Mouse (Mus musculus) CH12.LX (cell line): ENCODE data around the gene Ston2. TPM values are rescaled to one million over a fixed set of nuclear protein-coding genes. Genes with fewer than 3 reads are reported as not detected.

Source experiments
- DNase-seq: peaks from one replicate; pipeline ENCODE4 v3.0.0-alpha.2; 2013; ENCODE audit errors: extremely low read depth
- H3K27ac ChIP-seq: 2 replicates; pipeline ENCODE4 v1.5.1; 2012; ENCODE audit warnings: low read depth, mild to moderate bottlenecking, control low read depth, moderate library complexity; ENCODE audit not compliant: insufficient read depth
- H3K27me3 ChIP-seq: replicated peaks from 2 replicates; pipeline ENCODE3; 2012; ENCODE audit warnings: inconsistent platforms
- H3K36me3 ChIP-seq, 2 experiments: replicated peaks in 1 of 2; 2 replicates each; pipeline versions ENCODE3 to v1.6.1; 2012; ENCODE audit warnings: inconsistent platforms in 1 of 2, low read length in 1 of 2, mild to moderate bottlenecking in 1 of 2, mixed read lengths in 1 of 2, moderate library complexity in 1 of 2; ENCODE audit not compliant: control insufficient read depth in 1 of 2, insufficient read depth in 1 of 2
- H3K4me1 ChIP-seq, 2 experiments: 2 replicates each; pipeline ENCODE4 v1.6.1; 2012; ENCODE audit warnings: inconsistent platforms in 1 of 2, moderate library complexity in 1 of 2; ENCODE audit not compliant: insufficient read depth in 2 of 2, control insufficient read depth in 1 of 2
- H3K4me2 ChIP-seq: 2 replicates; pipeline ENCODE4 v1.6.1; 2012; ENCODE audit warnings: low read depth, mild to moderate bottlenecking, control low read depth; ENCODE audit not compliant: poor library complexity, insufficient read depth, severe bottlenecking
- H3K4me3 ChIP-seq, 3 experiments: fragments of 150-350 bp in 1 of 3; sonication (generic) in 1 of 3; replicated peaks in 1 of 3; 2 replicates each; pipeline versions ENCODE3 to v1.5.1; 2011 to 2012; ENCODE audit warnings: low read depth in 2 of 3, low read length in 2 of 3, mild to moderate bottlenecking in 2 of 3, moderate library complexity in 2 of 3, control low read depth in 1 of 3, improper control_type of control experiment in 1 of 3, inconsistent platforms in 1 of 3, mixed read lengths in 1 of 3; ENCODE audit not compliant: poor library complexity in 1 of 3
- H3K79me2 ChIP-seq: replicated peaks from 2 replicates; pipeline ENCODE4 v1.6.1; 2012; ENCODE audit warnings: mild to moderate bottlenecking, moderate library complexity; ENCODE audit not compliant: control insufficient read depth, poor library complexity, insufficient read depth, severe bottlenecking; ENCODE audit errors: extremely low read depth
- H3K9ac ChIP-seq: 2 replicates; pipeline ENCODE4 v1.6.1; 2012; ENCODE audit warnings: low read depth, mild to moderate bottlenecking, control low read depth, moderate library complexity; ENCODE audit not compliant: insufficient read depth
- H3K9me3 ChIP-seq: replicated peaks from 2 replicates; pipeline ENCODE3; 2012; ENCODE audit warnings: low read length, inconsistent platforms, mixed read lengths
- BHLHE40 ChIP-seq: IDR thresholded peaks from 2 replicates; pipeline ENCODE4 v1.6.1; 2011; ENCODE audit warnings: mild to moderate bottlenecking, low read depth, low read length, improper control_type of control experiment
- CHD2 ChIP-seq: IDR thresholded peaks from 2 replicates; pipeline ENCODE4 v1.6.1; 2011; ENCODE audit warnings: low read length, improper control_type of control experiment
- E2F4 ChIP-seq: IDR thresholded peaks from 2 replicates; pipeline ENCODE4 v1.6.1; 2011; ENCODE audit warnings: low read depth, low read length, improper control_type of control experiment; ENCODE audit not compliant: insufficient replicate concordance
- EP300 ChIP-seq: IDR thresholded peaks from 2 replicates; pipeline ENCODE4 v1.6.1; 2011; ENCODE audit warnings: low read length, improper control_type of control experiment
- ETS1 ChIP-seq: conservative IDR thresholded peaks from 2 replicates; pipeline ENCODE4 v1.6.1; 2012; ENCODE audit warnings: low read depth, mild to moderate bottlenecking, inconsistent platforms, low read length, improper control_type of control experiment, moderate library complexity
- GABPA ChIP-seq: IDR thresholded peaks from 2 replicates; pipeline ENCODE4 v1.6.1; 2012; ENCODE audit warnings: low read depth, low read length, improper control_type of control experiment, inconsistent platforms; ENCODE audit not compliant: insufficient replicate concordance
- HCFC1 ChIP-seq: IDR thresholded peaks from 2 replicates; pipeline ENCODE4 v1.6.1; 2012; ENCODE audit warnings: low read depth, mild to moderate bottlenecking, inconsistent platforms, low read length, improper control_type of control experiment
- IRF4 ChIP-seq: IDR thresholded peaks from 2 replicates; pipeline ENCODE4 v1.6.1; 2014; ENCODE audit warnings: low read depth, mild to moderate bottlenecking, inconsistent platforms, low read length, improper control_type of control experiment
- JUN ChIP-seq: IDR thresholded peaks from 2 replicates; pipeline ENCODE4 v1.6.1; 2011; ENCODE audit warnings: low read depth, mild to moderate bottlenecking, low read length, improper control_type of control experiment, moderate library complexity; ENCODE audit not compliant: insufficient read depth
- JUND ChIP-seq: conservative IDR thresholded peaks from 2 replicates; pipeline ENCODE4 v1.6.1; 2011; ENCODE audit warnings: low read depth, low read length, improper control_type of control experiment
- KAT2A ChIP-seq: IDR thresholded peaks from 2 replicates; pipeline ENCODE4 v1.6.1; 2012; ENCODE audit warnings: low read length, improper control_type of control experiment, inconsistent platforms; ENCODE audit not compliant: insufficient replicate concordance
- MAFK ChIP-seq: IDR thresholded peaks from 2 replicates; pipeline ENCODE4 v1.6.1; 2011; ENCODE audit warnings: low read length, improper control_type of control experiment; ENCODE audit not compliant: insufficient replicate concordance
- MAX ChIP-seq: IDR thresholded peaks from 2 replicates; pipeline ENCODE4 v1.6.1; 2011; ENCODE audit warnings: low read length, improper control_type of control experiment
- MAZ ChIP-seq: IDR thresholded peaks from 2 replicates; pipeline ENCODE4 v1.6.1; 2012; ENCODE audit warnings: low read depth, mild to moderate bottlenecking, inconsistent platforms, low read length, improper control_type of control experiment, moderate library complexity
- MEF2A ChIP-seq: IDR thresholded peaks from 2 replicates; pipeline ENCODE4 v1.6.1; 2014; ENCODE audit warnings: low read depth, mild to moderate bottlenecking, inconsistent platforms, low read length, improper control_type of control experiment, borderline replicate concordance
- MXI1 ChIP-seq: IDR thresholded peaks from 2 replicates; pipeline ENCODE4 v1.6.1; 2011; ENCODE audit warnings: mild to moderate bottlenecking, low read depth, low read length, improper control_type of control experiment
- MYC ChIP-seq: IDR thresholded peaks from 2 replicates; pipeline ENCODE4 v1.6.1; 2011; ENCODE audit warnings: low read depth, mild to moderate bottlenecking, improper control_type of control experiment, low read length
- NRF1 ChIP-seq: IDR thresholded peaks from 2 replicates; pipeline ENCODE4 v1.6.1; 2014; ENCODE audit warnings: low read depth, mild to moderate bottlenecking, inconsistent platforms, low read length, improper control_type of control experiment, moderate library complexity
- PAX5 ChIP-seq: IDR thresholded peaks from 2 replicates; pipeline ENCODE4 v1.6.1; 2012; ENCODE audit warnings: low read length, inconsistent platforms, mixed read lengths
- POLR2AphosphoS2 ChIP-seq: IDR thresholded peaks from 2 replicates; pipeline ENCODE4 v1.6.1; 2011; ENCODE audit warnings: low read depth, low read length, improper control_type of control experiment
- RAD21 ChIP-seq: IDR thresholded peaks from 2 replicates; pipeline ENCODE4 v1.6.1; 2011; ENCODE audit warnings: low read depth, mild to moderate bottlenecking, low read length, improper control_type of control experiment, moderate library complexity
- RCOR1 ChIP-seq: conservative IDR thresholded peaks from 2 replicates; pipeline ENCODE4 v1.6.1; 2012; ENCODE audit warnings: low read depth, mild to moderate bottlenecking, inconsistent platforms, low read length, improper control_type of control experiment
- SIN3A ChIP-seq: IDR thresholded peaks from 2 replicates; pipeline ENCODE4 v1.6.1; 2012; ENCODE audit warnings: low read length, improper control_type of control experiment, inconsistent platforms
- SMC3 ChIP-seq: IDR thresholded peaks from 2 replicates; pipeline ENCODE4 v1.6.1; 2011; ENCODE audit warnings: low read depth, low read length, improper control_type of control experiment
- TBP ChIP-seq: conservative IDR thresholded peaks from 2 replicates; pipeline ENCODE4 v1.6.1; 2011; ENCODE audit warnings: low read depth, low read length, improper control_type of control experiment
- TCF12 ChIP-seq: IDR thresholded peaks from 2 replicates; pipeline ENCODE4 v1.6.1; 2014; ENCODE audit warnings: low read depth, mild to moderate bottlenecking, inconsistent platforms, low read length, improper control_type of control experiment
- UBTF ChIP-seq: IDR thresholded peaks from 2 replicates; pipeline ENCODE4 v1.6.1; 2012; ENCODE audit warnings: low read depth, mild to moderate bottlenecking, inconsistent platforms, low read length, improper control_type of control experiment, moderate library complexity
- USF1 ChIP-seq: IDR thresholded peaks from 2 replicates; pipeline ENCODE4 v1.6.1; 2014; ENCODE audit warnings: low read depth, mild to moderate bottlenecking, inconsistent platforms, low read length, improper control_type of control experiment
- USF2 ChIP-seq: conservative IDR thresholded peaks from 2 replicates; pipeline ENCODE4 v1.6.1; 2011; ENCODE audit warnings: low read depth, low read length, improper control_type of control experiment
- ZC3H11A ChIP-seq: IDR thresholded peaks from 2 replicates; pipeline ENCODE4 v1.6.1; 2012; ENCODE audit warnings: low read depth, mild to moderate bottlenecking, inconsistent platforms, low read length, improper control_type of control experiment
- ZMIZ1 ChIP-seq: IDR thresholded peaks from 2 replicates; pipeline ENCODE4 v1.6.1; 2012; ENCODE audit warnings: low read depth, mild to moderate bottlenecking, inconsistent platforms, low read length, improper control_type of control experiment
- ZNF384 ChIP-seq: IDR thresholded peaks from 2 replicates; pipeline ENCODE4 v1.6.1; 2012; ENCODE audit warnings: low read depth, low read length, improper control_type of control experiment, inconsistent platforms
- dilution Hi-C: fragments of 300-500 bp; cut with MboI; formaldehyde crosslinking; loops from 2 replicates; pipeline ENCODE4 v1.14.3; 2020; ENCODE audit warnings: low sequenced_read_pairs; ENCODE audit not compliant: extremely low pct_unique_long_range_greater_than_20kb, extremely low pct_ligation_motif_present
- in situ Hi-C: fragments of 300-500 bp; cut with MboI; formaldehyde crosslinking; loops from 3 replicates; pipeline ENCODE4 v1.14.3; 2019; ENCODE audit warnings: low sequenced_read_pairs, low pct_ligation_motif_present, low pct_unique_long_range_greater_than_20kb, mixed read lengths
- polyA plus RNA-seq: library from polyadenylated mRNA; unstranded; fragments of >175 nt; gene quantifications from 2 replicates; pipeline ENCODE4 v1.2.1, GENCODE M21; 2012; ENCODE audit warnings: low read depth; ENCODE audit not compliant: insufficient read length
- total RNA-seq, 2 experiments: library from RNA; depleted of rRNA; stranded (reverse); fragments of 300-350 nt in 1 of 2; fragments of >200 nt in 1 of 2; gene quantifications; 2 replicates each; pipeline ENCODE4 v1.2.3; 2012 to 2014

The Ston2 gene
- total and polyA plus RNA-seq, 3 experiments = 0.21 to 0.34 TPM; not detected in 1

DNA sequence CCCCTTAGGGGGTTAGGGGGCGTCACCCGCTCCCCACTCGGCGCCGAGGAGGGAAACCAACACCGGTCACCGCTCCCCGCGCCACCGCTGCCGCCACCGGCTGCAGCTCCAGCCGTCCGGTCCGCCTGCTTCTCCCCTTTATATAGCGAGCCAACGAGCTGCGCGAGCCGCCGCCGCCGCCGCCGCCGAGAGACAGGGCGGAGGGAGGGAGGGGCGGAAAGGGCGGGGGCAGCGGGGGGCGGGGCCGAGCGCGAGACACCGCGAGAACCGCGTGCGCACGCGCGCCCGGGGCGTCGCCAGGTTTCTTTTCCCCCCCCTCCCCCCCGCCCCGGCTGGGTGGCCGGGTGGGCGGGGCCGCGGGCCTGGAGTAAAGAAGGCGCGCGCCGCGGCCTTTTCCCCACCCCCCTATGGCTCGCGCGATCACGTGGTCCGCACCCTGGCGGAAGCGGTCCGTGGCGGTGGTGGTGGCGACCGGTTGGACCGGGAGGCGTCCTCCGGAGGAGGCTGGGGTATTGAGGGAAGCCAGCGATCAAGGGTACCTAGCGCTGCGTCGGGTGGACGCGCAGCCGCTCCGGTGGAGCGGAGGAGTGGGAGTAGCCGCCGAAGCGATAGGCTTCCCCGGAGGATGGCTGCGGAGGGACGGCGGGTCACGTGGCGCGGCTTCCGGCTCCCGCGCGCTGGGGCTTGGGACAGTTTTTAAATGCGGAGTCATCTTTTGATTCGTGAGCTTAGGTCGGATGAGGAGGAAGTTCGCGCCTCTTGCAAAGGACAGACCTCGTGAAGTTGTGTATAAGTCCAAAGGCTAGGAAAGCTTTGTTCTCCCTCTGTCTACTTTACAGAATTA is 198.1 kb downstream of the Ston2 start, which contains the start of gene Gtf2a1 (continued):
- no peak for TF ChIP-seq JUN
- TF ChIP-seq GABPA = no peak
- TF ChIP-seq MAZ = peak; percentile 84; the same call in 1 of the 2 replicates
- peak; percentile 66; the same call in 1 of the 2 replicates for TF ChIP-seq UBTF
- TF ChIP-seq MAX = peak; percentile 97
- peak; percentile 80 for TF ChIP-seq NRF1
- no peak for TF ChIP-seq RAD21
- TF ChIP-seq PAX5 = no peak
- TF ChIP-seq MEF2A = peak; percentile 63
- 0 out of 2 replicates have a peak, but pooled peaks have one; percentile 60 for TF ChIP-seq MYC
- TF ChIP-seq RCOR1 = 0 out of 2 replicates have a peak, but pooled peaks have one; percentile 51
- peak; percentile 89; the same call in 1 of the 2 replicates for TF ChIP-seq POLR2AphosphoS2
- 0 out of 2 replicates have a peak, but pooled peaks have one; percentile 23 for TF ChIP-seq ETS1
- no peak for TF ChIP-seq SMC3
- TF ChIP-seq USF2 = peak; percentile 86
- TF ChIP-seq, all 38 proteins: peak for 25

GRCm38 (mm10) chr12:91589542-91589846 is 198.7 kb downstream of the Ston2 start:
- H3K4me2 ChIP-seq = no peak overlapping the region
- no peak for DNase-seq
- peak overlapping the region; percentile 100 for H3K9ac ChIP-seq
- H3K27me3 ChIP-seq = no peaks in the 10 kb centered on the region
- H3K4me3 ChIP-seq = peak overlapping the region; percentile 47 to 96 (median 69)
- peaks cover 6% of the 10 kb centered on the region for H3K9me3 ChIP-seq
- in situ Hi-C loops (no loop called here), dilution Hi-C loops (no loop called here)
- H3K4me1 ChIP-seq = peaks cover 9 to 35% of the 10 kb centered on the region in 2 experiments
- H3K27ac ChIP-seq = peak overlapping the region; percentile 99
- H3K36me3 ChIP-seq = peaks cover 8 to 16% of the 10 kb centered on the region in 2 experiments
- H3K79me2 ChIP-seq = peaks cover 32% of the 10 kb centered on the region
- TF ChIP-seq HCFC1 (no peak), ZC3H11A (no peak), E2F4 (peak; percentile 60; the same call in 1 of the 2 replicates), MAZ (no peak; the same call in 1 of the 2 replicates), MYC (0 out of 2 replicates have a peak, but pooled peaks have one; percentile 40), BHLHE40 (no peak), MAX (no peak), RCOR1 (no peak), ZNF384 (peak; percentile 83), ZMIZ1 (no peak), KAT2A (no peak), MAFK (no peak), UBTF (no peak; the same call in 1 of the 2 replicates), ETS1 (no peak; the same call in 1 of the 2 replicates), POLR2AphosphoS2 (no peak), TBP (no peak), NRF1 (no peak), TCF12 (no peak), RAD21 (no peak), GABPA (no peak), IRF4 (no peak), CHD2 (no peak), MXI1 (0 out of 2 replicates have a peak, but pooled peaks have one; percentile 0), JUN (no peak), PAX5 (no peak), MEF2A (no peak), EP300 (no peak), SIN3A (no peak), JUND (no peak), USF1 (no peak)
